8 mouse cellular contexts compared by ENCODE assay signal in genomic region chr19:10297041-10297503, GRCm38 (mm10). TPM values are rescaled to one million over a fixed set of nuclear protein-coding genes. Genes with fewer than 3 reads are reported as not detected.
DNase-seq lines count a peak whose midpoint lies in the region; ATAC-seq and TF ChIP-seq lines count a peak whose summit lies in the region.

No protein-coding gene starts in this region.

- 35% methylated on average over 8 of the region's 8 CpGs for WGBS in midbrain, postnatal 0 days
- WGBS in midbrain, embryonic 14.5 days: 37% methylated on average over 8 of the region's 8 CpGs
- WGBS in heart, postnatal 0 days: 23% methylated on average over 8 of the region's 8 CpGs
- WGBS in limb, embryonic 14.5 days: 15% methylated on average over 8 of the region's 8 CpGs
- WGBS in stomach, embryonic 14.5 days: 9% methylated on average over 8 of the region's 8 CpGs

- TF ChIP-seq CTCF in midbrain, postnatal 0 days (IDR thresholded peaks at IDR 0.05): no peak
- TF ChIP-seq CTCF in embryonic fibroblast, embryonic 13.5 days (IDR thresholded peaks at IDR 0.05; ENCODE audit: borderline replicate concordance, insufficient read depth, low read length): no peak
- TF ChIP-seq CTCF in heart, postnatal 0 days (IDR thresholded peaks at IDR 0.05; ENCODE audit: low read depth): no peak

- H3K9ac ChIP-seq in midbrain, postnatal 0 days (replicated peaks; ENCODE audit: low read length, poor library complexity, severe bottlenecking): no peak overlapping the region
- H3K9ac ChIP-seq in midbrain, embryonic 14.5 days (replicated peaks; ENCODE audit: low read length): no peak overlapping the region
- no peak overlapping the region for H3K9ac ChIP-seq in heart, postnatal 0 days (replicated peaks; ENCODE audit: low read depth, low read length)
- peak overlapping the region; percentile 40; the same call in 1 of the 2 replicates for H3K9ac ChIP-seq in limb, embryonic 14.5 days (ENCODE audit: low read depth, low read length, severe bottlenecking)
- H3K9ac ChIP-seq in stomach, embryonic 14.5 days (replicated peaks; ENCODE audit: low read depth, low read length): 0 out of 2 replicates have a peak overlapping the region, but pooled peaks have one; percentile 1

- H3K36me3 ChIP-seq in midbrain, postnatal 0 days (ENCODE audit: insufficient read depth, low read length): no peaks in the 10 kb centered on the region
- no peaks in the 10 kb centered on the region for H3K36me3 ChIP-seq in midbrain, embryonic 14.5 days (ENCODE audit: control insufficient read depth, insufficient read depth, low read length)
- H3K36me3 ChIP-seq in heart, postnatal 0 days (replicated peaks; ENCODE audit: control insufficient read depth, insufficient read depth, low read length): no peaks in the 10 kb centered on the region
- H3K36me3 ChIP-seq in limb, embryonic 14.5 days (ENCODE audit: control insufficient read depth, insufficient read depth, low read length): no peaks in the 10 kb centered on the region
- no peaks in the 10 kb centered on the region for H3K36me3 ChIP-seq in stomach, embryonic 14.5 days (ENCODE audit: control insufficient read depth, insufficient read depth, low read length)

- no peaks in the 10 kb centered on the region for H3K9me3 ChIP-seq in midbrain, postnatal 0 days (ENCODE audit: low read length)
- no peaks in the 10 kb centered on the region for H3K9me3 ChIP-seq in midbrain, embryonic 14.5 days (ENCODE audit: control insufficient read depth, low read length)
- H3K9me3 ChIP-seq in heart, postnatal 0 days (replicated peaks; ENCODE audit: control insufficient read depth, low read length): no peaks in the 10 kb centered on the region
- H3K9me3 ChIP-seq in limb, embryonic 14.5 days (ENCODE audit: control insufficient read depth, low read length): no peaks in the 10 kb centered on the region
- no peaks in the 10 kb centered on the region for H3K9me3 ChIP-seq in stomach, embryonic 14.5 days (ENCODE audit: control insufficient read depth, low read depth, low read length)

- no peak for DNase-seq in midbrain, postnatal 0 days (ENCODE audit: low spot score)
- no peak for DNase-seq in midbrain, embryonic 14.5 days
- peak; percentile 78 for DNase-seq in heart, postnatal 0 days (ENCODE audit: low spot score)
- no peak for DNase-seq in limb, embryonic 14.5 days (ENCODE audit: low spot score)
- no peak for DNase-seq in thymus, postnatal 14 days

- ATAC-seq in midbrain, postnatal 0 days (ENCODE audit: low FRiP score): peak; percentile 47; the same call in 1 of the 2 replicates
- ATAC-seq in midbrain, embryonic 14.5 days (ENCODE audit: low FRiP score, low TSS enrichment): no peak
- ATAC-seq in heart, postnatal 0 days (ENCODE audit: insufficient read depth, low read depth): peak; percentile 77
- ATAC-seq in limb, embryonic 14.5 days (ENCODE audit: low FRiP score, low read depth): peak; percentile 45
- peak; percentile 72 for ATAC-seq in stomach, embryonic 14.5 days (ENCODE audit: insufficient number of reproducible peaks, insufficient read depth, low FRiP score, low read depth)
- no peak for ATAC-seq in erythroid progenitor cell, adult 5-6 weeks (replicated peaks; ENCODE audit: low FRiP score, poor library complexity, severe bottlenecking)

- TF ChIP-seq POLR2A in embryonic fibroblast, embryonic 13.5 days (IDR thresholded peaks at IDR 0.05; ENCODE audit: low read depth, low read length): peak; percentile 68
- TF ChIP-seq POLR2A in limb, embryonic 14.5 days (IDR thresholded peaks at IDR 0.05; ENCODE audit: borderline replicate concordance, extremely low read depth, insufficient read depth, insufficient read length): no peak

- H3K4me2 ChIP-seq in midbrain, postnatal 0 days (ENCODE audit: low read depth, low read length, poor library complexity, severe bottlenecking): no peak overlapping the region
- H3K4me2 ChIP-seq in midbrain, embryonic 14.5 days (ENCODE audit: low read length): no peak overlapping the region
- H3K4me2 ChIP-seq in heart, postnatal 0 days (ENCODE audit: low read depth, low read length): 0 out of 2 replicates have a peak overlapping the region, but pooled peaks have one; percentile 11
- H3K4me2 ChIP-seq in limb, embryonic 14.5 days (replicated peaks; ENCODE audit: low read depth, low read length, severe bottlenecking): no peak overlapping the region
- peak overlapping the region; percentile 14; the same call in 1 of the 2 replicates for H3K4me2 ChIP-seq in stomach, embryonic 14.5 days (replicated peaks; ENCODE audit: low read depth, low read length)

- no peak for TF ChIP-seq EP300 in heart, postnatal 0 days (IDR thresholded peaks at IDR 0.05; ENCODE audit: low read depth)

- no peaks in the 10 kb centered on the region for H3K27me3 ChIP-seq in midbrain, postnatal 0 days (ENCODE audit: insufficient read depth, low read length)
- no peaks in the 10 kb centered on the region for H3K27me3 ChIP-seq in midbrain, embryonic 14.5 days (ENCODE audit: control insufficient read depth, insufficient read depth, low read length)
- no peaks in the 10 kb centered on the region for H3K27me3 ChIP-seq in heart, postnatal 0 days (ENCODE audit: control insufficient read depth, insufficient read depth, low read length)
- no peaks in the 10 kb centered on the region for H3K27me3 ChIP-seq in limb, embryonic 14.5 days (ENCODE audit: control insufficient read depth, insufficient read depth, low read length)
- H3K27me3 ChIP-seq in stomach, embryonic 14.5 days (ENCODE audit: control insufficient read depth, insufficient read depth, low read length): no peaks in the 10 kb centered on the region

- H3K4me3 ChIP-seq in midbrain, postnatal 0 days (ENCODE audit: low read depth, low read length): no peak overlapping the region
- no peak overlapping the region for H3K4me3 ChIP-seq in midbrain, embryonic 14.5 days (replicated peaks; ENCODE audit: low read depth, low read length)
- H3K4me3 ChIP-seq in embryonic fibroblast, embryonic 13.5 days (ENCODE audit: insufficient read depth, low read length): no peak overlapping the region
- no peak overlapping the region for H3K4me3 ChIP-seq in heart, postnatal 0 days (ENCODE audit: low read depth, low read length)
- H3K4me3 ChIP-seq in limb, embryonic 14.5 days (replicated peaks; ENCODE audit: low read length): no peak overlapping the region
- H3K4me3 ChIP-seq in stomach, embryonic 14.5 days (ENCODE audit: low read depth, low read length): no peak overlapping the region

- peaks cover 7% of the 10 kb centered on the region; the same call in 1 of the 2 replicates for H3K4me1 ChIP-seq in midbrain, postnatal 0 days (ENCODE audit: insufficient read depth, low read length)
- H3K4me1 ChIP-seq in midbrain, embryonic 14.5 days (ENCODE audit: control insufficient read depth, insufficient read depth, low read length): peaks cover 12% of the 10 kb centered on the region; the same call in 1 of the 2 replicates
- H3K4me1 ChIP-seq in embryonic fibroblast, embryonic 13.5 days (ENCODE audit: control insufficient read depth, insufficient read depth, low read length): peaks cover 28% of the 10 kb centered on the region
- H3K4me1 ChIP-seq in heart, postnatal 0 days (ENCODE audit: control insufficient read depth, insufficient read depth): peaks cover 23% of the 10 kb centered on the region
- H3K4me1 ChIP-seq in limb, embryonic 14.5 days (ENCODE audit: control insufficient read depth, insufficient read depth, low read length): peaks cover 39% of the 10 kb centered on the region
- peaks cover 43% of the 10 kb centered on the region for H3K4me1 ChIP-seq in stomach, embryonic 14.5 days (ENCODE audit: control insufficient read depth, insufficient read depth, low read length)

- H3K27ac ChIP-seq in midbrain, postnatal 0 days (ENCODE audit: low read depth, low read length): peak overlapping the region; percentile 47; the same call in 1 of the 2 replicates
- H3K27ac ChIP-seq in midbrain, embryonic 14.5 days (replicated peaks; ENCODE audit: low read depth, low read length): no peak overlapping the region
- peak overlapping the region; percentile 69 for H3K27ac ChIP-seq in embryonic fibroblast, embryonic 13.5 days (ENCODE audit: insufficient read depth, low read length)
- H3K27ac ChIP-seq in heart, postnatal 0 days (ENCODE audit: low read depth): peak overlapping the region; percentile 68
- H3K27ac ChIP-seq in limb, embryonic 14.5 days (replicated peaks; ENCODE audit: low read depth, low read length): peak overlapping the region; percentile 65
- peak overlapping the region; percentile 82 for H3K27ac ChIP-seq in stomach, embryonic 14.5 days (ENCODE audit: low read length)

RNA-seq across cellular contexts. Expression of gene Dagla, which starts 7.6 kb away (rescaled TPM):
- total RNA-seq in midbrain, postnatal 0 days (2014; rRNA removed): 29.9 and 40.8 TPM in 2 replicates
- 12.8 and 13.7 TPM in 2 replicates for polyA plus RNA-seq in midbrain, postnatal 0 days (2015; fragmentation: Nextera tagmentation; extraction: Ambion mirVana)
- polyA plus RNA-seq in midbrain, embryonic 14.5 days (2014; fragmentation: Nextera tagmentation; extraction: Ambion mirVana): 9.4 and 9.8 TPM in 2 replicates
- polyA plus RNA-seq in embryonic fibroblast, embryonic 13.5 days (2011; ENCODE audit: insufficient read length, low read depth, missing spikeins): 5.8 and 7.6 TPM in 2 replicates
- total RNA-seq in heart, postnatal 0 days (2014; rRNA removed; ENCODE audit: low replicate concordance): 0.92 and 1.4 TPM in 2 replicates
- polyA plus RNA-seq in heart, postnatal 0 days (2015; fragmentation: Nextera tagmentation; extraction: Ambion mirVana): 0.52 and 0.60 TPM in 2 replicates
- polyA plus RNA-seq in limb, embryonic 14.5 days (2012; rRNA removed): 8.1 and 11.1 TPM in 2 replicates
- 2.4 and 2.8 TPM in 2 replicates for polyA plus RNA-seq in limb, embryonic 14.5 days (2014; fragmentation: Nextera tagmentation; extraction: Ambion mirVana)
- polyA plus RNA-seq in stomach, embryonic 14.5 days (2014; fragmentation: Nextera tagmentation; extraction: Ambion mirVana): 2.9 and 3.5 TPM in 2 replicates
- not detected in 2 replicates for total RNA-seq in erythroid progenitor cell, adult 5-6 weeks (2015; ENCODE audit: low replicate concordance)
- total RNA-seq in erythroid progenitor cell, adult 5-6 weeks (2017; ENCODE audit: low replicate concordance): not detected in 2 replicates

RNA-seq across cellular contexts. Expression of gene Myrf, which starts 56.5 kb away (rescaled TPM):
- 1.7 and 2.2 TPM in 2 replicates for total RNA-seq in midbrain, postnatal 0 days (2014; rRNA removed)
- polyA plus RNA-seq in midbrain, postnatal 0 days (2015; fragmentation: Nextera tagmentation; extraction: Ambion mirVana): 0.91 and 0.94 TPM in 2 replicates
- 0.49 and 0.75 TPM in 2 replicates for polyA plus RNA-seq in midbrain, embryonic 14.5 days (2014; fragmentation: Nextera tagmentation; extraction: Ambion mirVana)
- polyA plus RNA-seq in embryonic fibroblast, embryonic 13.5 days (2011; ENCODE audit: insufficient read length, low read depth, missing spikeins): 2.1 and 2.5 TPM in 2 replicates
- 4.9 and 5.3 TPM in 2 replicates for total RNA-seq in heart, postnatal 0 days (2014; rRNA removed; ENCODE audit: low replicate concordance)
- polyA plus RNA-seq in heart, postnatal 0 days (2015; fragmentation: Nextera tagmentation; extraction: Ambion mirVana): 1.3 and 1.6 TPM in 2 replicates
- polyA plus RNA-seq in limb, embryonic 14.5 days (2012; rRNA removed): 4.4 and 7.0 TPM in 2 replicates
- polyA plus RNA-seq in limb, embryonic 14.5 days (2014; fragmentation: Nextera tagmentation; extraction: Ambion mirVana): 1.1 and 1.4 TPM in 2 replicates
- polyA plus RNA-seq in stomach, embryonic 14.5 days (2014; fragmentation: Nextera tagmentation; extraction: Ambion mirVana): 27.6 and 28.4 TPM in 2 replicates
- total RNA-seq in erythroid progenitor cell, adult 5-6 weeks (2015; ENCODE audit: low replicate concordance): not detected in 2 replicates
- total RNA-seq in erythroid progenitor cell, adult 5-6 weeks (2017; ENCODE audit: low replicate concordance): not detected in 2 replicates

Comparison
In these comparisons a context has a peak if more than half of its experiments do, and no peak if none do; other contexts are left out.
1. ATAC-seq: peak in midbrain, postnatal 0 days (single experiment), heart, postnatal 0 days (single experiment), limb, embryonic 14.5 days (single experiment) and stomach, embryonic 14.5 days (single experiment); none in midbrain, embryonic 14.5 days (single experiment) and erythroid progenitor cell, adult 5-6 weeks (single experiment).
2. H3K4me2 ChIP-seq: peak in heart, postnatal 0 days (single experiment) and stomach, embryonic 14.5 days (single experiment); none in midbrain, postnatal 0 days (single experiment), midbrain, embryonic 14.5 days (single experiment) and limb, embryonic 14.5 days (single experiment).
3. H3K9ac ChIP-seq: peak in limb, embryonic 14.5 days (single experiment) and stomach, embryonic 14.5 days (single experiment); none in midbrain, postnatal 0 days (single experiment), midbrain, embryonic 14.5 days (single experiment) and heart, postnatal 0 days (single experiment).